Mouse (Mus musculus) spleen, adult 12 weeks (tissue): Measurements from ENCODE around the gene Lhfpl2.

Experiments used
- DNase-seq: peaks from one replicate; pipeline ENCODE4 v3.0.0; 2022; ENCODE audit warnings: low spot score

The Lhfpl2 gene

DNA sequence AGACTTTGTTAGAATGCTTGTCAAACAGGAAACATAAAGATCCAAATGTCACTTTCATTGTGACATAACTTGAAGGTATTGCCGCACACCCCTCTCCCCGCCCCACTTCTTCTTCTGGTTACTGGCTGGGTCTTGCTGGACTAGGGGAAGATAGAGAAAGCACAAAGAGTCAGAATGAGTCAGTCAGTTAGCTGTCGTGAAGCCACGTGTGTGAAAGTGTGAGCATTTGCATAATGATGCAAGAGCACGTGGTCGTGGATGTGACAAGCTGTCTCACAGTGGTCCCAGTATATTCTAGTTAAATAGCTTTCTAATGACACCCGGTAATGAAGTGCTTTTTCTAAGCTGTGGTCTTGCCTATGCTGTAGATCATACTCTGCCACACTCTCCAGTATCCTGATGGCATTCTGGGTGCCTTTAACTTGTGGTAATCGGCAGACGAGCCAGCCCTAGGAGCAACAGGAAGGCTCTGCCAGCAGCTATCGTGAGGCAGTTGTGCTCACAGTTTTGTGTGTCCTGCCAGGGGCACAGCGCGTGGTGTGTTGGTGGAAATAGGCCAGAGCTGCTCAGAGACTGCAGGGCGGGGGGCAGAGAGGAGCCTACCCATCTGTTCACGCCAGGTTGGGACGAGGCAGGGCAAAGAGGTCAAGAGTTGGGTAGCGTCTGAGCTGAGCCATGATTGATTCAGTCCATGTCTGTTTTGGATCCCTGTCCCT lies 40.9 kb downstream of the Lhfpl2 start:
- DNase-seq: no peak

DNA sequence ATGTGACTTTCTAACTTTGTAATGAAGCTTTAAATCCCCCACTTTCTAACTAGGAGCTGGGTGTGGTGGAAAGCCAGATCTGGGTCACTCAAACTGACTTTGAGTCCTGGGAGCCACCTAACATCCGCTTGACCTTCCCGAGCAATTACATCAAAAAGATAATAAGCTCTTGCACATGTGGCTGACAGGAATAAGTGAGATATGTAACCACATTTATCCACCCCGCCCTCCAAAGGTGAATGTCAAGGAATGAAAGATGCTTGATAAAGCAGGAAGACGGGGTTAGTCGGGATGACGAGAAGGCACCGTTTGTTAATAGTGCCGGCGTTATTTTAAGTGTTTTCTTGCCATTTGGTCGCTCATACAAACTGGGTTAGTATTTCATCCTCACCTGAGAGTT lies 41.5 kb downstream of the Lhfpl2 start:
- no peak for DNase-seq

DNA sequence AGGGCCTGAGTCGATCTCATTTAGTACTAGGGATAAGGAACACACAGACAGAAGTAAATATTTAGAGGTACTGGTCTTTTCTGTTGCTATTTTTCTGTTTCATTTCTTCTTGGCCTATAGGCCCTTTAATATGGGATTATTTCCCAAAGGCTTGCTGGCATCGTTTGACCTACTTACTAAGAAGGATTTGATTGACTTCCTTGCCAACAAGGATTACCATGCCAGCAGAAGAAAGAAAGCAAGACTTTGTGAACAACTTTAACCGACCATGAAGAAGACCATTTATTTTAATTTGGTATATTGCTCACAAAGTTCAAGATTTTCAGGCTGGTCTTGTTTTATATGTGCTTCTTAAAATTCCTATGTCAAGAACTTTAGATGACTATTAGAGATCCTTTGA lies 42.8 kb downstream of the Lhfpl2 start:
- DNase-seq: no peak

DNA sequence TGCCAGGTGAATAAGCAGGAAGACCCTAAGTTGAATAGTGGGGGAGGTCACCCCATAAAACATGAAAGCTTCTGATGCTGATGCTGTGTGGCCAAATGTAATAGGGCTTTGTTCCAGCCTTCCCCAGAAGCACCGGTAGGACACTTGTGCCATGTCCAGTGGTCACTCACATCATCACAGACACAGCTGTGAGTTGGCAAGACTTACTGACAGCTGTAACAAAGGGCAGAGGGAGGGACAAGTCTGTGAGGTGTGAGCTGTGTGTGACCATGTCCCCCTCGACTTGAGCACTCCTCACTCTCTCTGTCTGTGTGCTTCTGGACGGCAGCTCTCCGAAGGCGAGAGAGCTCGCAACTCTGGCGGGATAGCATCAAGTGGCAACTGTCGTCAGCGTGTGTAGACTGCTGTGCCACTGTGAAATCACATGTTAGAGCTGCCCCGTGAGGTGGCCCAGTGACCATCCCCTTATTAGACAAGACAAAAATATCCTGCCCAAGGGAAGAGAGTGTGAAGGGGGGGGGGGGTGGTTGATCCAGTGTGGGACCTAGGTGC lies 43.5 kb downstream of the Lhfpl2 start:
- DNase-seq: no peak

DNA sequence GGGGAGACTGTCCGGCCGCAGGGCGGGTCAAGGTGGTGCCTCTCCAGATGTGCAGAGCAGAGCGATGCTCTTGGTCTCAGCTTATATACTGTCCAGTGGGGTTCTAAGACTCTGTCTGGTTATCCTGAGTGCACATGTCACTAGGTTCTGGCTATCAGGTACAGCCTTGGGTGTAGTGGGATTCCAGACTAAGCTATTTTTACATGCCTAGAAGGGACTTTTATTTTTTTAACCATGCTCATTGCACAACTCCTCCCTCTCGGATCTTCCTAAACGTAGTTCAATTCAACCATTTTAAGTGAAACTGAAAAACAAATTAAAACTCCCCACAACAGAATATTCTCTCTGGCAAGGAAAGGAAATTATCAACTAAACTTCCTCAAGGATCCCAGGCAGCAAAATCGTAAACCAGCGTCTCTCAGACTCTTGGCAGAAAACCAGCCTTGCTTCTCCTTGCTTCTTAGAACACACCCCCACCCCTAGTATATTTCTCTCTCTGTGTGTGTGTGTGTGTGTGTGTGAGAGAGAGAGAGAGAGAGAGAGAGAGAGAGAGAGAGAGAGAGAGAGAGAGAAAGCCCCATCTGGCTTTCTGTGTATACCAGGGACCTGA lies 47.4 kb downstream of the Lhfpl2 start:
- DNase-seq: no peak

DNA sequence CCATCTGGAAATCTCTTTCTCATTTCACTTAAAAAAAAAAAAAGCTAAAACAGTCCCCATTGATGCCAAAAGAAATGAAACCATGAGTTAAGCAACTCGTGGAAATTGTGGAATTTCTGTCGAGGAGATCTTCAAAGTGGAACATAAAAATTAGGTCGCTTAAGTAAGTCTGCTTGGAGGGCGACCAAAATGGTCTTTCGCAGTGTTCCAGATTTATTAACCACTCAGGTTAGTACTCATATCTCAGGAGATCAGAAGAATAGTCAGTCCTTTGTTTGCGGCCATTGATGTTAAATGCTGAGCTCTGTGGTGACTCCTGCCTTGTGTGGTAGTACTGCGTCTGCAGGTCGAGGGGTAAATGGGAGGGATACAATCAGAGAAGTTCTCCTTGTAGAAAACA lies 48.8 kb downstream of the Lhfpl2 start:
- no peak for DNase-seq

DNA sequence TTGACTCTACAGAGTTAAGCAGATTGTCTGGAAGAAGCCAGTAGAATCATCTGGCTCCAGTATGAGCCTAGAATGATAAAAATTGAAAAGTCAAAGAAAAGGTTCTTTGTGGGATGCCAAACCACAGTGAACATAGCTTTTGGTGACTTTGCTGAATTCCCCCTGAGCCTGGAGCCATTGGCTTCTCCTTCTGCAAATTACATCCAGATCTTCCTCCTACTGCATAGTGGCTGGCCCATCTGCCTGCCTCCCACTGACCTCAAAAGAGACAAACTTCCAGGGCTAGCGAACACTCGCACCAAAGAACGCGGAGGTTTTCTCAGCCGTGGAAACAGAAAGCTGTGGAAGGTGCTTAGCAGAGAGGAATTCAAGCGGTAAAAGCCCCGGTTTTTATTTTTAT lies 49.4 kb downstream of the Lhfpl2 start:
- DNase-seq: no peak

DNA sequence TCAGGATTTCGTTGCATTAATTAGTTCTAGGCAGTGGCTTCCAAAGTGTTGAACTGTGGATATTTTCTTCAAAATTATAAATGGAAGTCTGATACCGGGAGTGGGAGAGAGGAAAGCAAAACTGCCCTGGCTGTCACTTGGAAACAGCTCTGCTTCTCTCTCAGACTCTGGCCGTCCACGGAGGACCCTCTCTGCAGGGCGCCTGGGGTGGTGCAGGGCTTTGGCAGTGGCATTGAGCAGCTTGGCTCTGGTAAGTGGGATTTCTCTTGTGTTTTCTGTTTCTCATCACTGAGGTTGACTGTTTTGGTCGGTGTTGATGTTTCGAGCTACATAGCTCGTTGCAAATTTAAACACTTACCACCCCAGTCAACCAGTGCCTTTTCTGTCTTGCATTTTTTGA lies 53.0 kb downstream of the Lhfpl2 start:
- no peak for DNase-seq

DNA sequence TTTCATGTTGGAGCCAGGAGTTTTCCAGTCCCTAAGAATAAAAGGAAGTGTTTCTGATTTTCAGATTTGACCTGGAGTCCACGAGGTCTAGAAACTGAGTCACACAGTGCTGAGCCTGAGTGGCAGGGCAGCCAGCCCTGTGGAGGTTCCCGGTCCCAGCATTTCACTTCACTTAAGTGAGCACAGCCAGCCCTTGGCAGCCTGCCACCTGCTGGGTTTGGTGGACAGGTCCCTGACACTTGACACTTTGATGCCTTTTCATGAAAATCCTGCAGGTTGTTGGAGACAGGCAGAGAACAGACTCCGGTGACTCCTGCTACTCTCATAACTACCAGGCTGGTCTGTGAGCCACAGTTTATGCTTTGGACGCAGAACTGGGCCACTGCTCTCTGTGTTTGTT lies 57.9 kb downstream of the Lhfpl2 start:
- no peak for DNase-seq

DNA sequence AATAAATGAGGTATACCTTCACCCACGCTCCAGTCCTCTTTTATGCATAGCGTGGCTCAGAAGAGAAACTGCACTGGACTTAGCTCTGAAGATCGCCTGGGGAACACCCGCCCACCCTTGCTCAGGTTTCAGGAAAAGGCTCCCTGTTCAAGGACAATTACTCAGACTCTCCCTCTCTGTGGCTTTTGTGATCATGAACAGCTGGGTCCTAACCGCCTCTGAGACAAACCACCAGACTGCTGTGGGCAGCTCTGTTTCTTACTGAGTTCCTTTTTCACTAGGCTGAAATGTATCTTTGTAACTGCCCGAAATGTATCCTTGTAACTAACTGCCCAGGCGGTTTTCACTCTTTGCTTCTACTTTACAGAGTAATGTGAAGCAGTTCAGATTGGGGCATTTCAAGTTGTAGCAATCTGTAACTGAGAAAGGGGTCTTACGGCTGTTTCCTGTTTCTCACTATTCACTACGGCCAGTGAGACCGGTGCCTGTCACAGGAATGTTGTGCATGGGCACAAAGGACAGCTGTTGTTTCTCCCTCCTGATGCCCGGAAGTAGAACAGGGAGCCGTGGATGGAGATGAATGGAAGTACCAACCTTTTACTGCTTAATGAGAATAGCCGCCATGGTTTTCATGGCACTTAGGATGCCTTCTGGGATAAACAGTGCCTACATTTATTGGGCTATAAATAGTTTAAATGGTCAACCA lies 59.3 kb downstream of the Lhfpl2 start:
- DNase-seq: no peak

DNA sequence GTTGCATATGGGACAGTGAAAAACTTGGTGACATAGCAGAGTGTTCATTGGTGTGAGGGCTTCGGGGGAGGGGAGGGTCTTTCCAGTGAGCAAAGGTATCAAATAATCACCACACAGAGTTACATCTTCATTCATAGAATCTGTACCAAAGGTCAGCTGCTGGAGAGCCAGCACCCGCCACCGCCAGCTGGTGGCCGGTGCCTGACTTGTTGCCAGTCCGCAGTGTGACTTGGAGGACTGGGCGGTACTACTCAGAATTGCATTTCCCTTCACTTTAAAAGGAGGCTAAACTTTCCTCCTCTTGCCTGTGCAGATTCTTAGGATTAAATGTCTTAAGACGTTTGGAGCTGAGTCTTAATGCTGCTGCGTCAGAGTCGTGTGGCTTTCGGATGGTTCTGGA lies 59.9 kb downstream of the Lhfpl2 start:
- DNase-seq: no peak

DNA sequence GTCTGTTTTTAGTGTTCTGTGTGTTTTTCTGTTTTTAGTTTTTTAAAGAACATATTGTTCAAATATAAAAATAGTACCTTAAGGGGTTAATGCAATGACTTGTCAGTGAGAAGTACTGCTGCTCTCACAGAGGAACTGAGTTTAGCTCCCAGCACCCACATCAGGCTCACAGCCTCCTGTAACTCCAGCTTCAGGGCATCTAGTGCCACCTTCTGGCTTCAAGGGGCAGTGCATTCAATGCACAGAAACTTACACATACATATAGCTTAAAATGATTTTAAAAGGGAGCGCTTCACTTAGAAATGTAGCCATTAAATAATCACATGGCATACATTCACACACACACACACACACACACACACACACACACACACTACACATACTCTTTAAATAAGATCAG lies 60.5 kb downstream of the Lhfpl2 start:
- no peak for DNase-seq

DNA sequence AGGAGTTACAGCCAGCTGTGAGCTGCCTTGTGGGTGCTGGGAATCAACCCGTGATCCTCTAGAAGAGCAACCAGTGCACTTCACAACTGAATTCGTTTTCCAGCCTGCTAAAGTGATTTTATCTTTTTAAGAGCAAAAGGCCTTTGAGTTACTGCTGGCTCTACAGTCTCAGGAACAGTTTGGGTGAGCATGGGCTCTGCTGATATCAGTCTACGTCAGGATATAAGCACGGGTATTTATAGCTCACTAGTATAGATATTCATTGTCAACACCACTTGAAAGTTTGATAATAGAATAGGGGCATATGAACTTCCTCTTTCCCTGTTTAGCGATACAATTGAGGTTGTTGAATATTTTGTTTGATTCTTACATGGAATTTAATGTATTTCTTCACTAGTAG lies 61.7 kb downstream of the Lhfpl2 start:
- DNase-seq: no peak

DNA sequence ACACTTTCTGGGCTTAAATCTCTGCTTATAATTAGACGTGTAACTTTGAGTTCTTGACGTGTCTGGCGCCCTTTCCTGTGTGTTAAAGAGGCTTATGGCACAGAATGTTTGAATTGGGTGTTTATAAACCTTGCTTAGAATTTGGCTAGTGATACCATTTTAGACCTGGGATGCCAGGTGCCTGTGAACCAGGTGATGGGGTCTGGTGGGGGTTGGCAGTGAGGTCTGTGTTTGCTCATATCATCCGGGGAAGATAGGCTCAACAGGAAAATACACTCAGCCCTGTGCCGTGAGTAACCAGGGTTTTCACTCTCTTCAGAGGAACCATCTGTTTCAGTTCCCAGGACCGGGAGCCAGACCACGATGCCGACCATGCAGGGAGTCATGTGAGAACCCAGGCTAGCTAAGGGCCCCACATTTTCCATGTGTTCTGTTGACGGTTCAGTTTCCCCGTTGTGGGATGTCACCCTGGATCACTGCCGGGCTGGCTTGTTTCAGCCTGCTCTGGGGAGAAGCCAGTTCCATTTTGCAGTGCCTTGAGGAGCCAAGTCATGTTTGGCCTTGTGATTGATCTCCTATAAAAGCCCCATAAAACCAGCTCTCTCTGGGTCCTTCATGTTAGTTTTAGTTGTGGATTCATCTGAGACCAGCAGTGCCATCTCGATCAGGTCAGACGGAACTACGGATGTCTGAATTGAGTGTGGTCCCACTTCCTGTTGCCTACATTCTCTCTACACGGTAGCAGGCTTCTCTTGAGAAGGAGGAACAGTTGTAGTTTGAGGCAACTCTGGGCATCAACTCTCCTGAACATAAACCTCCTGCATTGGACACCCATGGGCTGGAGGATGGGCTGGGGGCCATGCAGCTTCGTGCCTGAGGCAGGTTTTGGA lies 65.4 kb downstream of the Lhfpl2 start:
- no peak for DNase-seq

DNA sequence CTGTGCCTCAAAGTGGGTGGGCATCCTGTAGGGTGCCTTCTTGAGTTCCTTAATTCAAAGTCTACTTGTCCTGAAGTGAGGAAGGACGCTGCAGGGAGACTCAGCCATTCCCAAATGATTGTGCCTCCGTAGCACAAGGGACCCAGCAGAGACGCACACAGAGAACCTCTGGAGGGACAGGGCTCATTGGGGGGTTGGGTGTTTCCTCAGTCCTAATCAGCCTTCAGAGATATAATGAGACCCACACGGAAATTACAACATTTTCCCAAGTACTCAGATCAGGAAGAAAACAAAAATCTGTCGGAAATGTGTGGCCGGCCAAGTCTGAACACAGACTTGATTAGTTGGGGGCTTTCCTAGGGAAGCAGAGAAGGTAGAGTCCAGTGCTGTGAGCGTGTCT lies 72.8 kb downstream of the Lhfpl2 start:
- no peak for DNase-seq

DNA sequence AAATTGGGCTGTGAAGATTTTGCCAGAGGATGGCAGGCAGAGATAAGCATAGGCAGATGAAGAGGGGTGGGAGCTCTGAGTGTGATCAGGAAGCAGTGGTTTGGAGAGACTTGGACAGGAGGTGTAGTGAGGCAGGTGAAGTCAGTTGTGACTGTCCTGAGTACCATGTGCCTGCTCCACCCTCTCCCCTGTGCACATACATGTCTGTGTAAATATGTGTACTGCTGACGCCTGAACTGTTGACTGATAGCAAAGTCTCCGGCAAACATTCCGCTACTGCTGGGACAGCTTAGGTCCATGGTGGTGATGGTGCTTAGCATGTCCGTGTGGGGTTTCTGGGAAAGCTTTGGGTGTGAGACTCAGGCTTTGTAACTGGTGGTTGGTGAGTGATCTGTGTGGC lies 73.5 kb downstream of the Lhfpl2 start:
- DNase-seq: no peak

DNA sequence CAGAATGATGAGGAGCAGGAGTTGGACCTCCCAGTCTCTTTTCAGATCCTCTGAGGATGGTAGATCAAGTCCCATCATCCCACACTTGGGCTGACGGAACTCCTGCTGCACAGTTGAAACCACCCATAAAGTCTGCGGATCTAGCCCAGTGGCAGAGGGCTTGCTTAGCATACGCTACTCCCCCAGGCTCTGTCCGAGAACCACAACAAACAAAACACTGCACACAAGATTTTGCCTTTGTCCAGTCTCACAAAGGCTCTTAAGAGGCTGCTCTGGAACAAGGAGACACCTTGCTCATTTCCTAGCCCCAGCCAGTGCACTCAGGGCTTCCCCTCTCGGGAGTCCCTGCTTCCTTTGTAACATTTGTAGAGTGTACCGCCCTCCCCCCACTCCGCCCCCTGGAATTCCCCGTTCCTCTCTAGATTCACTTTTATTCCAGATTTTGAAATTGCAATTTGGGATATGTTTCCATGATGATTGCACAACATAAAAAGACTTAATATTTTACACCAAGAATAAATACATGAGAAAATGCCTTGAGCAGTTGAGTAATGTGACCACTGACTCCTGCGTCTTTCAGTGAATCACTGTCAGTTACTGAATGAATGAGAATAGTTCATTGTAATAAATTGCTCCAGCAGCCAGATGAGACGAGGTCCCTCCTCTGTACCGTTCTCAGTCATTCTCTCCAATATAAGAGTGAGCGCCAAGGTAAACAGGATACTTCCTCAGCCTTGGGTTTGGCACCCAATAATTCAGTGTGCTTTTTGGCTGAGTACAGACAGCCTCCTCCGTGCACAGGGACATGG lies 74.8 kb downstream of the Lhfpl2 start:
- no peak for DNase-seq

DNA sequence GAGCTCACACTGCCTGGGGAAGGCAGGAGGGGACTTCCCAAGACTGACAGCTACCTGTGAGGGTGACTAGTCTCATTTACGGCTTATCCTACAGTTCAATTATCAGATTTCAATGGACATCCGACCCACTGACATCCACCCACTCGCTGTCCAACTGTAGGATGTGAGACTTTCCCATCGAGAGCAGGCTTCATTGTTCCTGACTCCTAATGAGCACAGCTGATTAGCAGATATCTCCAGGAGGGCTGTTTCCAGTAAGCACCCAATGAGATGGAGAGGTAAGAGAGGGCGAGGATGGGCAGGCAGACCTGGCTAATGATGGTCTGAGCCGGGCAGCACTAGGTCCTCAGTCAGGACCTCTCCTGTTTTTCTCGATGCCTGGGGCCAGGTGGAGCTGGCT lies 77.0 kb downstream of the Lhfpl2 start:
- no peak for DNase-seq

DNA sequence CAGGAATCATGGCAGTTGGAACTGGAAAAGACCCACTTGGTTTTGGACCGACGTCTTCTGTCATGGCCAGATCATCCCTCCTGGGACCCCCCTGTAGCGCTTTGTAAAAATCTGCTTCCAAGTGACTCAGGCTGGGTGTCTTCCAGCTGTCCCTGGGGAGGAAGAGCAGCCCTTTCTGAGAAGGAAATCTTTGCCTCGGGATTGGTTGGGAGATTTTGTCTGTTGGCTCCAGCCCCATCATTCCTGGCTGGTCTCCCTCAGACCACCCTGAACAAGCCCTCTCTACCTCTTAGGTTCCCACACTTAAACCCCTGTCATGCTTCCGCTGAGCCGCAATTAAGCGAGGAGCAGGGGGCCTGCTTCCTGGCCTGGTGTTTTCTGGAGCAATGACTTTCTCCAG lies 77.6 kb downstream of the Lhfpl2 start:
- no peak for DNase-seq

DNA sequence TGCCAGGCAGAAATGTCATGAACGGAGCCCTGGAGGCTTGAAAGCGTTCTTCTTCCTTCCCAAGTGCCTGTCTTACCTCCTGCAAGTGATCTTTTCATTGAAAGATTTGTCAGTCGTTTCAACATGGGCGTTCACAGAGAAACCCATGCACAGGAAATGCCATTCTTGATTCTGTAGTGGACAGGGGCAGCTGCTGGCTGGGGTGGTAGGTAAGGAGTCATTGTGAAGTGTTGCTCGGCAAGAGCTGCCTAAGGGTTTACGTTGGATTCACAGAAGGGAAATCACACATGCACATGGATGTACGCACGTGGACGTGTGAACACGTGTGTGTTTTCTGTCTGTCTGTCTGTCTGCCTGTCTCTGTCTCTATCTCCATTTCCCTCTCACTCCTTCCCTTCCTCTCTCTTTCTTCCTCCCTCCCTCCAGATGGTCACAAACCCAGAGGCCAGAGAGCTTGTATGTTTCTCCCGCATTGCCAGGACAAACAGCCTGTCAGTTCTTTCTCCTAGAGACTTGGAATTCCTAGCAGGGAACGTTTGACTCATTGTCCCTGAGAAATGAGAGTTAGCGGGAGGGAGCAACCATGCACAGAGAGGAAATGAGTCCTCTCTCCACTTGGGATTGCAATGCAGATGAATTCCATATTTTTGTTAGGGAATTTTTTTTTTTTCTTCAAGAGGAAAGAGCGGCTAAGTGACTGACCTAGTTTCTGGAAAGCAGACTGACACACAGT lies 82.3 kb downstream of the Lhfpl2 start:
- no peak for DNase-seq

DNA sequence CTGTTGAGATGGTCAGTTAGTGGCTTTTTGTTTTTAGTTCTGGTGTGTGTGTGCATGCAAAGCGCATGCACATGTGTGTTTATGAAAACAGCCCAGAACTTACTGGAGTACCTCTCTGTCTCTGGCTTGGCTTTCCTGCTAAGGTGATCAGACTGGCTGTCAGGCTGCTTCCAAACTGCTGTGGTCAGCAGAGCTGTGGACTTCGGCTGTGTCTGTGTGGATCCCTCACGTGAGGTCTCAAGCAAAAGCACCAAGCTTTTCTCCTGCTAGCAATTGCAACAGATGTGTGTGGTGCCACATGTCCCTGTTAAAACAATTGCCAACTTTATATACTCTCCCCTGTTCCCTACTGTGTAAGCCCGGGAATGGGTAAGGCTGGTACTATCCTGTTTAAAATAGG lies 82.8 kb downstream of the Lhfpl2 start:
- no peak for DNase-seq
